ENCODE assay signal across 14 mouse cellular contexts in the genomic region with DNA sequence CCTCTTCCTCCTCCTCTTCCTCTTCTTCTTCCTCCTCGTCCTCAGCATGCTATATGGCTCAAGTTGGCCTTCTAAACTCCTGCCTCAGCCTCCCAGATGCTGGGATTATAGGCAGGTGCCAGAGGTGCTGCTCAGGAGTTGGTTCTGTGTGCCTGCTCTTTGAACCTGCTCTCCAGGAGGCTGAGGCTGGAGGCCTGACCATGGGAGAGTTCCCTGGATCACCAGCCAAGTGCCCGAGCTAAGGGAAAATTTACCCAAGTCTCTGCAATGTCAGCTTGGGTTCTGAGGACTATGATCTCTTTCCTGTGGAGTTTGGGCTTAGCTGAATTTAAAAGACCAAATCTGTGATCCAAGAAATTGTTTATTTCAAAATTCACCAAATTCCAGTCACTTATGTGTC.
"Had no signal": no experiment of that assay in that cellular context is flagged by ENCODE, and none has a peak within 500 bp of the region (broad histone marks: within the 10 kb centered on the region; RNA-seq: fewer than 3 reads in every experiment).

No protein-coding gene starts in this region.

- ATAC-seq: liver, postnatal 0 days had no signal

- H3K36me3 ChIP-seq: limb, embryonic 12.5 days; liver, embryonic 13.5 days; lung, embryonic 15.5 days; midbrain, embryonic 10.5 days; neural tube, embryonic 15.5 days had no signal

- H3K4me3 ChIP-seq: layer of hippocampus, adult 2 months; limb, embryonic 12.5 days; liver, embryonic 13.5 days; lung, embryonic 15.5 days; midbrain, embryonic 10.5 days; myocyte; neural tube, embryonic 15.5 days had no signal

- H3K9me3 ChIP-seq: limb, embryonic 12.5 days; liver, embryonic 13.5 days; lung, embryonic 15.5 days; midbrain, embryonic 10.5 days; neural tube, embryonic 15.5 days had no signal

- H3K27ac ChIP-seq: kidney, postnatal 0 days; layer of hippocampus, adult 2 months; limb, embryonic 12.5 days; liver, embryonic 13.5 days; lung, embryonic 15.5 days; midbrain, embryonic 10.5 days; neural tube, embryonic 15.5 days had no signal

- DNase-seq: liver; liver, embryonic 13.5 days; liver, postnatal 0 days; midbrain, embryonic 14.5 days; right cerebral cortex, adult 18-20 months; right cerebral cortex, postnatal 25 days; thymus, postnatal 4 days had no signal

- H3K4me2 ChIP-seq: limb, embryonic 12.5 days; liver, embryonic 13.5 days; lung, embryonic 15.5 days; neural tube, embryonic 15.5 days had no signal

- H3K27me3 ChIP-seq: limb, embryonic 12.5 days; liver, embryonic 13.5 days; lung, embryonic 15.5 days; neural tube, embryonic 15.5 days had no signal

- H3K9ac ChIP-seq: limb, embryonic 12.5 days; liver, embryonic 13.5 days; liver, postnatal 0 days; lung, embryonic 15.5 days; neural tube, embryonic 15.5 days had no signal

- H3K4me1 ChIP-seq: midbrain, embryonic 10.5 days; neural tube, embryonic 15.5 days had no signal
